In the genomic region with DNA sequence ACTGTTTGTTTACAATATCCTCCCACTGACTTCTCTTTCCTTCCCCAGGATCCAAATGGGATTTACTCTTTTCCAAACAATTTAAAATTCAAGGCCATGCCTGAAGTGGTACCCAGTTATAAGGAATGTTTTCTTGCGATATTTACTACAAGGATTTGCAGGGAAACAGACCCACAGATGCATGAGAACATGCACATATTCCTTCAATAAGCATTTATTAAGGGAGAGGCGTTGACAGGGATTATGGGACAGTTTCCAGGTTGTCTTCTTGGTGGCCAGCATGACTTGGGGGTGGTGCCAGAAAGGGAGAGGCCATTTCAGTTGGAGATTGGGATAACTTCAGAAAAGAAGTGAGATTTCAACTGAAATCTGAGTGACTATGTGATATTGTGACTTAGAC, we compare ENCODE assay signal across 16 mouse cellular contexts. TPM values are rescaled to one million over a fixed set of nuclear protein-coding genes. Genes with fewer than 3 reads are reported as not detected.
DNase-seq lines count a peak whose midpoint lies in the region; ATAC-seq lines count a peak whose summit lies in the region.
"Had no signal": no experiment of that assay in that cellular context is flagged by ENCODE, and none has a peak within 500 bp of the region (broad histone marks: within the 10 kb centered on the region; RNA-seq: fewer than 3 reads in every experiment).

No protein-coding gene starts in this region.

- no peaks in the 10 kb centered on the region for H3K36me3 ChIP-seq in embryonic facial prominence, embryonic 14.5 days (ENCODE audit: control insufficient read depth, insufficient read depth, low read length)
- H3K36me3 ChIP-seq in embryonic facial prominence, embryonic 10.5 days (replicated peaks), result no peaks in the 10 kb centered on the region
- no peaks in the 10 kb centered on the region for H3K36me3 ChIP-seq in lung, embryonic 15.5 days
- no peaks in the 10 kb centered on the region for H3K36me3 ChIP-seq in midbrain, embryonic 14.5 days (ENCODE audit: control insufficient read depth, insufficient read depth, low read length)
- H3K36me3 ChIP-seq: hindbrain, embryonic 13.5 days; limb, embryonic 13.5 days; midbrain, embryonic 13.5 days had no signal

- H3K4me3 ChIP-seq in embryonic facial prominence, embryonic 14.5 days (ENCODE audit: low read depth, low read length), result no peak overlapping the region
- H3K4me3 ChIP-seq in embryonic facial prominence, embryonic 10.5 days, result no peak overlapping the region
- H3K4me3 ChIP-seq in lung, embryonic 15.5 days, result no peak overlapping the region
- H3K4me3 ChIP-seq in midbrain, embryonic 14.5 days (replicated peaks; ENCODE audit: low read depth, low read length), result no peak overlapping the region
- H3K4me3 ChIP-seq: hindbrain, embryonic 13.5 days; limb, embryonic 13.5 days; midbrain, embryonic 13.5 days had no signal

- H3K27ac ChIP-seq in embryonic facial prominence, embryonic 14.5 days (replicated peaks; ENCODE audit: low read depth, low read length), result no peak overlapping the region
- H3K27ac ChIP-seq in embryonic facial prominence, embryonic 10.5 days (replicated peaks), result no peak overlapping the region
- H3K27ac ChIP-seq in lung, embryonic 15.5 days, result peak overlapping the region; percentile 59
- no peak overlapping the region for H3K27ac ChIP-seq in midbrain, embryonic 14.5 days (replicated peaks; ENCODE audit: low read depth, low read length)
- H3K27ac ChIP-seq: hindbrain, embryonic 13.5 days; limb, embryonic 13.5 days; midbrain, embryonic 13.5 days had no signal

- no peaks in the 10 kb centered on the region for H3K9me3 ChIP-seq in embryonic facial prominence, embryonic 14.5 days (ENCODE audit: control insufficient read depth, low read length)
- no peaks in the 10 kb centered on the region for H3K9me3 ChIP-seq in embryonic facial prominence, embryonic 10.5 days
- no peaks in the 10 kb centered on the region for H3K9me3 ChIP-seq in lung, embryonic 15.5 days
- H3K9me3 ChIP-seq in midbrain, embryonic 14.5 days (ENCODE audit: control insufficient read depth, low read length), result no peaks in the 10 kb centered on the region
- H3K9me3 ChIP-seq: hindbrain, embryonic 13.5 days; limb, embryonic 13.5 days; midbrain, embryonic 13.5 days had no signal

- H3K27me3 ChIP-seq in embryonic facial prominence, embryonic 14.5 days (replicated peaks; ENCODE audit: control insufficient read depth, insufficient read depth, low read length), result no peaks in the 10 kb centered on the region
- H3K27me3 ChIP-seq in embryonic facial prominence, embryonic 10.5 days (replicated peaks; ENCODE audit: low read depth, poor library complexity, severe bottlenecking), result no peaks in the 10 kb centered on the region
- H3K27me3 ChIP-seq in lung, embryonic 15.5 days, result no peaks in the 10 kb centered on the region
- no peaks in the 10 kb centered on the region for H3K27me3 ChIP-seq in midbrain, embryonic 14.5 days (ENCODE audit: control insufficient read depth, insufficient read depth, low read length)
- H3K27me3 ChIP-seq: hindbrain, embryonic 13.5 days; limb, embryonic 13.5 days; midbrain, embryonic 13.5 days had no signal

- WGBS in embryonic facial prominence, embryonic 14.5 days, result 71% methylated on average over 2 of the region's 2 CpGs
- 81% methylated on average over 2 of the region's 2 CpGs for WGBS in embryonic facial prominence, embryonic 10.5 days
- 52% methylated on average over 2 of the region's 2 CpGs for WGBS in lung, embryonic 15.5 days
- WGBS in midbrain, embryonic 14.5 days, result 78% methylated on average over 2 of the region's 2 CpGs

- no peaks in the 10 kb centered on the region for H3K4me1 ChIP-seq in embryonic facial prominence, embryonic 14.5 days (ENCODE audit: control insufficient read depth, insufficient read depth, low read length)
- H3K4me1 ChIP-seq in embryonic facial prominence, embryonic 10.5 days, result no peaks in the 10 kb centered on the region
- H3K4me1 ChIP-seq in lung, embryonic 15.5 days, result peaks cover 11% of the 10 kb centered on the region
- H3K4me1 ChIP-seq in midbrain, embryonic 14.5 days (ENCODE audit: control insufficient read depth, insufficient read depth, low read length), result no peaks in the 10 kb centered on the region
- H3K4me1 ChIP-seq: hindbrain, embryonic 13.5 days; limb, embryonic 13.5 days; midbrain, embryonic 13.5 days had no signal

- H3K4me2 ChIP-seq in embryonic facial prominence, embryonic 14.5 days (ENCODE audit: low read depth, low read length), result no peak overlapping the region
- H3K4me2 ChIP-seq in lung, embryonic 15.5 days, result no peak overlapping the region
- H3K4me2 ChIP-seq in midbrain, embryonic 14.5 days (ENCODE audit: low read length), result no peak overlapping the region
- H3K4me2 ChIP-seq: hindbrain, embryonic 13.5 days; limb, embryonic 13.5 days; midbrain, embryonic 13.5 days had no signal

- no peak for ATAC-seq in embryonic facial prominence, embryonic 14.5 days (ENCODE audit: low read depth)
- no peak; the same call in 1 of the 2 replicates for ATAC-seq in lung, embryonic 15.5 days (ENCODE audit: borderline replicate concordance, extremely low read depth, low FRiP score, low TSS enrichment)
- no peak for ATAC-seq in midbrain, embryonic 14.5 days (ENCODE audit: low FRiP score, low TSS enrichment)
- ATAC-seq: forebrain, embryonic 16.5 days; intestine, postnatal 0 days; midbrain, embryonic 13.5 days had no signal

- no peak overlapping the region for H3K9ac ChIP-seq in embryonic facial prominence, embryonic 14.5 days (ENCODE audit: low read depth, low read length)
- H3K9ac ChIP-seq in lung, embryonic 15.5 days, result no peak overlapping the region
- H3K9ac ChIP-seq in midbrain, embryonic 14.5 days (replicated peaks; ENCODE audit: low read length), result no peak overlapping the region
- H3K9ac ChIP-seq: hindbrain, embryonic 13.5 days; limb, embryonic 13.5 days; midbrain, embryonic 13.5 days had no signal

- peak; percentile 8 for DNase-seq in embryonic facial prominence, embryonic 14.5 days (ENCODE audit: low spot score)
- no peak for DNase-seq in embryonic facial prominence, embryonic 10.5 days (ENCODE audit: low spot score)
- no peak for DNase-seq in lung, postnatal 4 days
- peak; percentile 42 to 53 for DNase-seq in heart, postnatal 14 days
- DNase-seq in skeletal muscle tissue, adult 2 months (ENCODE audit: low read depth, low spot score), result peak; percentile 49
- DNase-seq in midbrain, embryonic 14.5 days, result no peak
- no peak for DNase-seq in kidney, adult 11 months
- DNase-seq: adrenal gland, postnatal 25 days; kidney, postnatal 36 days; thymus, postnatal 25 days had no signal

- intact Hi-C loops in heart, postnatal 14 days (cut with DNase I), result no loop called here

RNA-seq across cellular contexts. Expression of a gene that starts 58.4 kb away (rescaled TPM):
- polyA plus RNA-seq in embryonic facial prominence, embryonic 14.5 days (2014; fragmentation: Nextera tagmentation; extraction: Ambion mirVana), result 136 and 139 TPM in 2 replicates
- polyA plus RNA-seq in embryonic facial prominence, embryonic 10.5 days (2016; fragmentation: Nextera tagmentation; extraction: Ambion mirVana), result 64.7 and 66.6 TPM in 2 replicates
- polyA plus RNA-seq in lung, embryonic 15.5 days (2015; fragmentation: Nextera tagmentation; extraction: Ambion mirVana), result 155 and 163 TPM in 2 replicates
- total RNA-seq in heart, postnatal 14 days (2021), result 100 to 1,000 TPM; 509 to 527 TPM
- polyA plus RNA-seq in midbrain, embryonic 14.5 days (2014; fragmentation: Nextera tagmentation; extraction: Ambion mirVana), result 152 and 181 TPM in 2 replicates

Comparison
In these comparisons a context has a peak if more than half of its experiments do, and no peak if none do; other contexts are left out.
1. DNase-seq: peak in embryonic facial prominence, embryonic 14.5 days (single experiment), heart, postnatal 14 days (2 of 2) and skeletal muscle tissue, adult 2 months (single experiment); none in embryonic facial prominence, embryonic 10.5 days (single experiment), lung, postnatal 4 days (0 of 2), midbrain, embryonic 14.5 days (single experiment) and kidney, adult 11 months (single experiment).